Mouse (Mus musculus) embryonic facial prominence, embryonic 10.5 days (tissue): ENCODE data around the gene Strn4. TPM values are rescaled to one million over a fixed set of nuclear protein-coding genes. Genes with fewer than 3 reads are reported as not detected.

ENCODE experiments used
- DNase-seq: peaks from one replicate; pipeline ENCODE4 v3.0.0-alpha.2; 2017; ENCODE audit warnings: low spot score
- H3K27ac ChIP-seq: fragments of 300-500 bp; sonication (generic); replicated peaks from 2 replicates; pipeline ENCODE4 v1.5.1; 2016; ENCODE audit warnings: mild to moderate bottlenecking
- H3K27me3 ChIP-seq: fragments of 300-500 bp; sonication (generic); replicated peaks from 2 replicates; pipeline ENCODE4 v1.6.1; 2016; ENCODE audit warnings: low read depth, mild to moderate bottlenecking; ENCODE audit not compliant: poor library complexity, severe bottlenecking
- H3K36me3 ChIP-seq: fragments of 300-500 bp; sonication (generic); replicated peaks from 2 replicates; pipeline ENCODE4 v1.6.1; 2016; ENCODE audit warnings: mild to moderate bottlenecking, moderate library complexity
- H3K4me1 ChIP-seq: fragments of 300-500 bp; sonication (generic); 2 replicates; pipeline ENCODE4 v1.6.1; 2016
- H3K4me3 ChIP-seq: fragments of 300-500 bp; sonication (generic); 2 replicates; pipeline ENCODE4 v1.5.1; 2016; ENCODE audit warnings: mild to moderate bottlenecking, moderate library complexity
- H3K9me3 ChIP-seq: fragments of 300-500 bp; sonication (generic); 2 replicates; pipeline ENCODE4 v1.6.1; 2016; ENCODE audit warnings: mild to moderate bottlenecking
- WGBS: fragments of 180-500 bp; shearing (Covaris S2); methylation state at CpG from one replicate; pipeline ENCODE4 v1.1.7; 2016; 5-methylcytosine and 5-hydroxymethylcytosine counted together
- polyA plus RNA-seq: library from polyadenylated mRNA; unstranded; fragments of >200 nt; fragmentation: Nextera tagmentation; extraction: Ambion mirVana; gene quantifications from 2 replicates; pipeline ENCODE4 v1.2.1, GENCODE M21; 2016

Strn4 gene
- polyA plus RNA-seq, 1 experiment from 2014 or later: 131 TPM

DNA sequence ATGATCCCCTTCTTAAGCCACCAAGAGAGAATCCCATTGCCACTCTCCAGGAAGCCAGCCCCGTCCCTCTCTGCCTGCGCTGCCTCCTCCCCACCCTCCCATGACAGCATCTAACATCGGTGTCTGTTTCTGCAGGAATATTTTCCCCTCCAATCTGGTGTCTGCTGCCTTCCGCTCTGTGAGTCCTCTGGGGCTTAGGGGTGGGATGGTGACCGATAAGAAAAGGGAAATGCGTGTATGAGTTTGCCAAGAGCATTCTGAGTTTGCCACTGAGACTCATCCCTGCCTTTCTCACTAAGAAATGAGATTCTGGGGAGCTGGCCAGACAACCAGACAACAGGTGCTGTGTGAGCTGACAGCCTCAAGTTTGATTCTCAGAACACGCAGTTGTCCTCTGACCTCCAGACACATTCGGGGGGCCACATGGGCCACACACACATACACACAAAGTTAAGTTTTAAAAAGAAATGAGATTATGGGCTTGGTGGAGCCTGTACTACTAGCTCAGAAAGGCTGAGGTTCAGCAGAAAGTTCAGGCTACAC is 30.1 kb upstream of the Strn4 start:
- no peak for DNase-seq
- peaks cover 61% of the 10 kb centered on the region for H3K36me3 ChIP-seq
- H3K4me1 ChIP-seq: peaks cover 45% of the 10 kb centered on the region
- no peaks in the 10 kb centered on the region for H3K9me3 ChIP-seq
- WGBS: 90% methylated on average over 8 of the region's 8 CpGs
- no peak overlapping the region for H3K27ac ChIP-seq
- H3K27me3 ChIP-seq: no peaks in the 10 kb centered on the region
- no peak overlapping the region for H3K4me3 ChIP-seq

DNA sequence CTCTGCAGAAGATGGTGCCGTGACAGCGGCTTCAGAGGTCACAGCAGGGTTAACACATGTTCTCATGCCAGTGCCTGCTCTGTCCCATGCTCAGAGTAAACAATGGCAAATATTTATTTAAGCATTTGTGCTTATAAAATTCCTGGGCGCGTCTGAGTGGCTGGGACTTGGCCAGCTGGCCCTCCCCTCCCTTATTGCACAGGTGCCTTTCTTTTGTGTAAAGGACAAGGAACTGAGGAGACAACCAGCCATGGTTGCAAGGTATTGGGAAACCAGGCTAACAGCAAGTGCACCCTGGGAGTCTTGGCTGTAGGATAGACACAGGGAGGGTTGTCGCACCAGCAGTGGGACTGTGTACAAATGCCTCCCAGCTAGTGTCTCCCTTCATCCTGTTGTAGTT is 23.4 kb upstream of the Strn4 start:
- Histone ChIP-seq H3K36me3 (peaks cover 96% of the 10 kb centered on the region), H3K27me3 (no peaks in the 10 kb centered on the region), H3K27ac (no peak overlapping the region), H3K4me3 (no peak overlapping the region), H3K9me3 (no peaks in the 10 kb centered on the region), H3K4me1 (peaks cover 6% of the 10 kb centered on the region; the same call in 1 of the 2 replicates)
- no peak for DNase-seq
- WGBS: 77% methylated on average over 5 of the region's 5 CpGs

DNA sequence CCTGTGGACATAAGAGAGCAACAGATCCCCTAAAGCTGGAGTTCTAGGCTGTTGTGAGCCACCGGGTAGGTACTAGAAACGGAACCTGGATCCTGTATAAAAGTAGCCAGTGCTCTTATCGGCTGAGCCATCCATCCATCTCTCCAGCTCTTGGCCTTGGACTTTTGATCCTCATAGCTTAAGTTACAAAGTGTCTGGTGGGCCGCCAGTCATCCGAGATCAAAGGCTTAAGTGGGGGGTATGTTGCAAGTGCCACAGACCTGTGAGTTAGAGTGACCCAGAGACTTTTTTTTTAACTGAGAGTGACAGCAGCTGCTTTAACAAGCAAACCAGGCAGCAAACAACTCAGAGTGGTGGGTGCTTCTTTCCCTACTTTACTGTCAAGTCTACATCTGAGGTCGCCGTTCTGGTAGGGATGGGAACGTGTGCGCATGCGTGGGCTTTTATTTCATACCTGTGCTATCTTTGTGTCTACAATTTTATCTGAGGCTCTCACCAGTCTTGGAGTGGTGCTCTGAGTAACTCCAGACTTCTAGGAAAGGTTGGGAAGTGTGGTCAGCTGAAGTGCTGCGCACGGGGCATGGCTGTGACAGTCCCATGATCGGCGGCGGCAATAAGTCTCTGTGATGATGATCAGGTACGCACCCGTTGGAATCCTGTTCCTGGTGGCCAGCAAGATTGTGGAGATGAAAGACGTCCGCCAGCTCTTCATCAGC is 22.5 kb upstream of the Strn4 start:
- peaks cover 96% of the 10 kb centered on the region for H3K36me3 ChIP-seq

GRCm38 (mm10) chr7:16794886-16795285 is 20.8 kb upstream of the Strn4 start:
- no peak overlapping the region for H3K27ac ChIP-seq
- H3K36me3 ChIP-seq: peaks cover 90% of the 10 kb centered on the region
- no peak for DNase-seq
- no peak overlapping the region for H3K4me3 ChIP-seq
- no peaks in the 10 kb centered on the region for H3K27me3 ChIP-seq
- peaks cover 6% of the 10 kb centered on the region; the same call in 1 of the 2 replicates for H3K4me1 ChIP-seq
- no peaks in the 10 kb centered on the region for H3K9me3 ChIP-seq
- 93% methylated on average over 5 of the region's 5 CpGs for WGBS

More for the DNA sequence above, 22.5 kb upstream of the Strn4 start:
- Histone ChIP-seq H3K27me3 (no peaks in the 10 kb centered on the region), H3K27ac (no peak overlapping the region), H3K4me3 (no peak overlapping the region), H3K4me1 (peaks cover 6% of the 10 kb centered on the region; the same call in 1 of the 2 replicates), H3K9me3 (no peaks in the 10 kb centered on the region)
- DNase-seq: no peak
- WGBS: 91% methylated on average over 19 of the region's 19 CpGs

DNA sequence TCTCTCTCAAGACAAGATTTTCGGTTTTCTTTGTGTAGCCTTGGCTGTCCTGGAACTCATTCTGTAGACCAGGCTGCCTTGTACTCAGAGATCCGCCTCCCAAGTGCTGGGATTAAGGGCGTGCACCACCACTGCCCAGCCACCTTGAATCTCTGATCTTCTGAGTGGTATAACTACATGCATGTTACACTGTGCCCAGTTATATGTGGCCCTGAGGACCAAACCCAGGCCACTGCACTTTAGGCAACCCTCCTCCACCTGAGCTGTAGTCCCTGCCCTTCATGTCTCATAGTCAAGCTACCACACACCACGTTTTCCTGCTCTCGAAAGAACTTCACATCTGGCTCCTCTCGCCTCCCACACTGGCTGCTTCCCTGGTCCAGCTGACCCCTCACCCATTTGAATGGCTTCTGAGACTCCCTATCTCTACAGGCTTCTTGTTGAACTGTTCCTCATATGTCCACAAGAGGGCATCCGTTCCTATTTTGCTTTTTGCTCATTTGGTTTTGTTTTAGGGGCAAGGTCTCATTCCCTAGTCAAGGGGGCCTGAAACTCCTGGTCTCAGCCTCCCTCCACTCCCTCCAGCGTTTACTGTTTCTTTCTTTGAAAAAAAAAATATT is 11.2 kb upstream of the Strn4 start:
- no peak overlapping the region for H3K27ac ChIP-seq
- WGBS: 34% methylated on average over 8 of the region's 8 CpGs
- H3K4me3 ChIP-seq: no peak overlapping the region
- H3K4me1 ChIP-seq: 0 out of 2 replicates have a peak, but pooled peaks cover under 1% of the 10 kb centered on the region
- no peaks in the 10 kb centered on the region for H3K27me3 ChIP-seq
- H3K9me3 ChIP-seq: peaks cover 4% of the 10 kb centered on the region; the same call in 1 of the 2 replicates
- peak; percentile 42 for DNase-seq
- peaks cover 33% of the 10 kb centered on the region for H3K36me3 ChIP-seq

GRCm38 (mm10) chr7:16807936-16808335 is 7.8 kb upstream of the Strn4 start:
- peaks cover 51% of the 10 kb centered on the region for H3K36me3 ChIP-seq
- DNase-seq: no peak
- H3K9me3 ChIP-seq: peaks cover 4% of the 10 kb centered on the region; the same call in 1 of the 2 replicates
- 90% methylated on average over 9 of the region's 9 CpGs for WGBS
- H3K27me3 ChIP-seq: peaks cover 31% of the 10 kb centered on the region
- peaks cover 25% of the 10 kb centered on the region for H3K4me1 ChIP-seq
- no peak overlapping the region for H3K27ac ChIP-seq
- no peak overlapping the region for H3K4me3 ChIP-seq

GRCm38 (mm10) chr7:16808647-16809046 is 7.0 kb upstream of the Strn4 start:
- Histone ChIP-seq H3K9me3 (peaks cover 4% of the 10 kb centered on the region; the same call in 1 of the 2 replicates), H3K36me3 (peaks cover 58% of the 10 kb centered on the region), H3K27ac (no peak overlapping the region), H3K4me1 (peaks cover 25% of the 10 kb centered on the region), H3K27me3 (peaks cover 38% of the 10 kb centered on the region), H3K4me3 (no peak overlapping the region)
- WGBS: 85% methylated on average over 9 of the region's 9 CpGs
- DNase-seq: no peak

GRCm38 (mm10) chr7:16809739-16810138 is 6.0 kb upstream of the Strn4 start:
- H3K27ac ChIP-seq: no peak overlapping the region
- 34% methylated on average over 10 of the region's 10 CpGs for WGBS
- H3K27me3 ChIP-seq: peaks cover 38% of the 10 kb centered on the region
- H3K9me3 ChIP-seq: peaks cover 4% of the 10 kb centered on the region; the same call in 1 of the 2 replicates
- no peak overlapping the region for H3K4me3 ChIP-seq
- DNase-seq: peak; percentile 70
- H3K36me3 ChIP-seq: peaks cover 67% of the 10 kb centered on the region
- H3K4me1 ChIP-seq: peaks cover 29% of the 10 kb centered on the region

DNA sequence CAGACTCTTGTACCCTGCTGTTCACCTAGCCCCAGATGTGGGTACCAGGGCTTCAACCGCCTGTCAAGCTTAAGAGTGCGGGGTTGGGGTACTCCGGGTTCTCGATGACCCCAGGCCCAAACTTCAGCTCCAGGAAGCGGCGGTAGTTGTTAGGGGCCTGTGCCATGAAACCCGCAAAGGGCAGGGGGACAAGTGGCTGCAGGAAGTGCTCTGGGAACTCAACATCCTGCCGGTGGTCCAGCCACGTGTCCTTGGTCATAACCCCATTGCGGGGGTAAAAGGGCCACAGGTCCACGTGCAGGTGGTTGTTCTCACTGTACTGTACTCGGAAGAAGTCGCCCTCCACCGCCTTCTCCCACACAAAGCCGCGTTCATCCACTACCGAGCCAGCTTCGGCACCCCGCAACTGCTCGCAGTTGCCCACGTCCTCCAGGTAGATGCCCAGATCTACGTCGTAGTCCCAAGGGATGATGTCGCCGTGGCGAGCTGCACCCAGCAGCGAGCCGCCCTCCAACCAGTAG is 5.2 kb upstream of the Strn4 start:
- Histone ChIP-seq H3K36me3 (peaks cover 67% of the 10 kb centered on the region), H3K4me3 (peak overlapping the region; percentile 64), H3K27me3 (peaks cover 38% of the 10 kb centered on the region), H3K4me1 (peaks cover 37% of the 10 kb centered on the region), H3K27ac (peak overlapping the region; percentile 73; the same call in 1 of the 2 replicates), H3K9me3 (peaks cover 4% of the 10 kb centered on the region; the same call in 1 of the 2 replicates)
- 48% methylated on average over 28 of the region's 28 CpGs for WGBS
- DNase-seq: peak; percentile 29

DNA sequence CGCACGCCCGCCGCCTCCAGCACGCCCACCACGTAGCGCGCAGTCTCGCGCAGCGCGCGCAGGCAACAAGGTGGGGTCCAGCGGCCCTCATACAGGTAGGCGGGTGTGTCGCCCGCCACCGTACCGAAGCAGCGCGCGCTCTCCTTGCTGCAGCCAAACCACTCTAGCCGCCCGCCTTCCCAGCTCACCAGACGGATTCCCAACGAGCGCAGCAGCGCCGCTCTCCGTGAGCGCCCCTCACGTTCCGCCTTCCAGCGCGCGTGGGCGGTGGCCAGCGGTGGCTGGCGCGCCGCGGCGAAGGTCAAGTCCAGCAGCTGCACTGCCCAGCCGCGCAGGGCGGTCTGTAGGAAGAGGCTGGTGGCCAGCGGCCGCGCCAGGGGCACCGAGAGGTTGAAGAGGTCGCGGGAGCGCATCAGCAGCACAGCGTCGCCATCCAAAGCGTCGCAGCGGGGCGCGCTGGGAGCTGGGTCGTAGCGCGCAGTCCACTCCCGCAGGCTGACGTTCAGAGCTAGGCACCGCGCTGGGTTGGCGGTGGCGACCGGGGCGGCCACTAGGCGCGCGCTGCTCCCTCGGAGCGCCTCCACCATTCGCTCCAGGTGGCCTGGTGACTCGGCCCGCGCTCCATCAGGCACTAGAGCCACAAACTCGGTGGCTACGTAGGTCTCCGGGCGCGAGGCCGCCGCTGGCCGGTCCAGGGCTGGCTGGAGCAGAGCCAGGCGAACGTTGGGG is 4.6 kb upstream of the Strn4 start:
- H3K4me1 ChIP-seq: peaks cover 43% of the 10 kb centered on the region
- H3K9me3 ChIP-seq: peaks cover 4% of the 10 kb centered on the region; the same call in 1 of the 2 replicates
- peak overlapping the region; percentile 73 for H3K27ac ChIP-seq
- peak overlapping the region; percentile 64 for H3K4me3 ChIP-seq
- DNase-seq: peak; percentile 81
- peaks cover 67% of the 10 kb centered on the region for H3K36me3 ChIP-seq
- peaks cover 38% of the 10 kb centered on the region for H3K27me3 ChIP-seq
- 4% methylated on average over 90 of the region's 90 CpGs for WGBS

GRCm38 (mm10) chr7:16811649-16812070 is 4.0 kb upstream of the Strn4 start:
- peak overlapping the region; percentile 73 for H3K27ac ChIP-seq
- WGBS: 7% methylated on average over 17 of the region's 17 CpGs
- peaks cover 38% of the 10 kb centered on the region for H3K27me3 ChIP-seq
- DNase-seq: no peak
- peaks cover 43% of the 10 kb centered on the region for H3K4me1 ChIP-seq
- peaks cover 63% of the 10 kb centered on the region for H3K36me3 ChIP-seq
- peak overlapping the region; percentile 64 for H3K4me3 ChIP-seq
- H3K9me3 ChIP-seq: peaks cover 4% of the 10 kb centered on the region; the same call in 1 of the 2 replicates

DNA sequence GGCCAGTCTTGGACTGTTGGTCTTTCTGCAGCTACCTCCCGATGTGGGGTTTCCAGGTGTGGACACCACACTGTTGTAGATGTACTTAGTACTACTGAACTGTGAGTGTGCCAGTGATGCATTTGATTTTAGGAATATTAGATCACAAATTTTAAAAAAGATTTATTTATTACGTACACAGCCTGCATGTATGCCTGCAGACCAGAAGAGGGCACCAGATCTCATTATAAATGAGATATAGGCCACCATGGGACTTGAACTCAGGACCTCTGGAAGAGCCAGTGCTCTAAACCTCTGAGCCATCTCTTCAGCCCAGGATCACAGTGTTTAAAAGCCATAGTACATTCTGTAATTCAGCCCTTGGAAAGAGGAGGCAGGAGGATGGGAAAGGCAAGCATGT is 3.2 kb upstream of the Strn4 start:
- Histone ChIP-seq H3K9me3 (peaks cover 3% of the 10 kb centered on the region; the same call in 1 of the 2 replicates), H3K27me3 (peaks cover 38% of the 10 kb centered on the region), H3K36me3 (peaks cover 54% of the 10 kb centered on the region), H3K27ac (no peak overlapping the region), H3K4me3 (no peak overlapping the region), H3K4me1 (peaks cover 50% of the 10 kb centered on the region)
- 77% methylated on average over 2 of the region's 2 CpGs for WGBS
- no peak for DNase-seq
